Mouse (Mus musculus): ENCODE data around the gene Lemd1. TPM values are rescaled to one million over a fixed set of nuclear protein-coding genes. Genes with fewer than 3 reads are reported as not detected.
A peak's percentile ranks its signal among the peaks of the same experiment; 100 is the strongest.

Lemd1 gene
- polyA plus RNA-seq, 1 experiment from 2014 or later: 1.9 TPM

DNA sequence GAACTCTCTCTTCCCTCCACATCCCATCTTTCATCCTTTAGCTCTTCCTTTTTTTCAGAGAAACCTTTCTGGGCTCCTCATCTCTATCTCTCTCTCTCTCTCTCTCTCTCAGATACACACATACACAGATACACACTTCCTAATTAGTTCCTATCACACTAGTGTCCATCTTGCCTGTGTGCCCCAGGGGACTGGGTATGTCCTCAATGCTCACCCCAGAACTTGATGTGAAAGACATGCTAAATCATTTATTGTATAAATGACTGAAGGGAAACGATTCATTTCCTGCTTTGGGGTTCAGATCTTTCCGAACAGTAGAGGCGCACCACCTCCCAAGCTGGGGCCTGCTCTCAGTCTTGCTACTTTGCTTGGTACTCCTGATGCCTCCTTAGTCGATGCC, 2.0 kb upstream of the Lemd1 start:
- Histone ChIP-seq H3K27ac (ENCODE audit: low read depth) (no peak overlapping the region), H3K36me3 (ENCODE audit: insufficient read depth) (no peaks in the 10 kb centered on the region), H3K27me3 (ENCODE audit: insufficient read depth, low read length) (peaks cover 67% of the 10 kb centered on the region), H3K9ac (no peak overlapping the region), H3K4me3 (ENCODE audit: low read depth, low read length) (no peak overlapping the region), H3K9me3 (ENCODE audit: low read depth, low read length) (no peaks in the 10 kb centered on the region), H3K4me2 (no peak overlapping the region), H3K4me1 (ENCODE audit: insufficient read depth) (no peaks in the 10 kb centered on the region)
- DNase-seq (no peak), ATAC-seq (ENCODE audit: insufficient read depth) (no peak)
- no peak for TF ChIP-seq CTCF (IDR thresholded peaks at IDR 0.05; ENCODE audit: low read depth)
- WGBS: 48% methylated on average over 4 of the region's 4 CpGs

DNA sequence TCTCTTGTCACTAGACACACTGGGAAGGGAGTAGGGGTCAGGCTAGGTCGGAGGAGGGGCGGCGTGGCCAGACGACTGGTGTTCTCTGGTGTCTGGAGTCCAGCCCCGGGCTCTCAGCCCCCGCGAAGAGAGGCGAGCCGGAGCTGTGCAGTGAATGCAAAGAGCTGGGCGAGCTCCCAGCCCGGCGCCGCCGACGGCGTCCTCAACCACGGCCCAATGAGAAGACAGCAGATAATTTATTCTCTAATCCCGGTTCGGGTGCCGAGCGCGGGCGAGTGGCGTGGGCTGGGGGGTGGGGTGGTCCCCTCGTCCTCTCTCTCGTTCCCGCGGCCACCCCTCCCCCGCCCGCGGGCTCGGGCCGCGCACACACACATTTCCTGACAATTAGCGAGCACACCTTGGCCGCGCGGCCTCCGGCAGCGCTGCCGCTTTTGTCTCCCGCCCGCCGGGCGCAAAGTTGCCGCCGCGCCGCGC, 1.2 kb upstream of the Lemd1 start:
- Histone ChIP-seq H3K4me2 (peak overlapping the region; percentile 93), H3K4me3 (ENCODE audit: low read depth, low read length) (peak overlapping the region; percentile 60), H3K9me3 (ENCODE audit: low read depth, low read length) (no peaks in the 10 kb centered on the region), H3K9ac (peak overlapping the region; percentile 72), H3K36me3 (ENCODE audit: insufficient read depth) (no peaks in the 10 kb centered on the region), H3K27me3 (ENCODE audit: insufficient read depth, low read length) (peaks cover 67% of the 10 kb centered on the region), H3K27ac (ENCODE audit: low read depth) (peak overlapping the region; percentile 91), H3K4me1 (ENCODE audit: insufficient read depth) (no peaks in the 10 kb centered on the region)
- WGBS: under 1% methylated on average over 50 of the region's 50 CpGs
- DNase-seq (peak; percentile 74), ATAC-seq (ENCODE audit: insufficient read depth) (peak; percentile 59)
- no peak for TF ChIP-seq CTCF (IDR thresholded peaks at IDR 0.05; ENCODE audit: low read depth)

DNA sequence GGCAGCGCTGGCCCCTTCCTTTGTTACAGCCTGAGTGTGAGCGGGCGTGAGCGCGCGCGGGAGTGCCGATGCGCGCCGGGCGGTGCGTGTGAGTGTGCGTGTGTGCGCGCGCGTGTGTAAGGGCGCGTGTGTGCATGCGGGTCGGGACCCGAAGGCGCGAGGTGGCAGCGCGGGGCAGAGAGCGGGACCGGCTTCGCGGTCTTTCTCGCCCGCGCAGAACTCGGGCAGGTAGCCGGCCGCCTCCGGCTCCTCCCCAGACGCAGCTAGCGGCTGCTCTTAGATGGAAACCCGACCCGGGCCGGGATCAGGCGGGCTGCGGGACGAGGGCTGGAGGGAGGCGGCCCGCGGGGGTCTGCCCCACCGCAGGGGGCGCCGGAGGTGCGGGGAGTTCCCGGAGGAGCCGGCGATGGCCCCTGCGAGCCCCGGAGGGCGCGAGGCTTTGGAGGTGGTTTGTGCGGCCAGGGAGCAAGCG, 574 bp upstream of the Lemd1 start:
- Histone ChIP-seq H3K27ac (ENCODE audit: low read depth) (peak overlapping the region; percentile 91), H3K4me1 (ENCODE audit: insufficient read depth) (no peaks in the 10 kb centered on the region; the same call in 1 of the 2 replicates), H3K4me3 (ENCODE audit: low read depth, low read length) (peak overlapping the region; percentile 60), H3K4me2 (peak overlapping the region; percentile 93), H3K9me3 (ENCODE audit: low read depth, low read length) (no peaks in the 10 kb centered on the region), H3K36me3 (ENCODE audit: insufficient read depth) (no peaks in the 10 kb centered on the region), H3K27me3 (ENCODE audit: insufficient read depth, low read length) (peaks cover 67% of the 10 kb centered on the region), H3K9ac (peak overlapping the region; percentile 72)
- DNase-seq (peak; percentile 55), ATAC-seq (ENCODE audit: insufficient read depth) (0 out of 2 replicates have a peak, but pooled peaks have one; percentile 5)
- no peak for TF ChIP-seq CTCF (IDR thresholded peaks at IDR 0.05; ENCODE audit: low read depth)
- WGBS: under 1% methylated on average over 61 of the region's 62 CpGs

DNA sequence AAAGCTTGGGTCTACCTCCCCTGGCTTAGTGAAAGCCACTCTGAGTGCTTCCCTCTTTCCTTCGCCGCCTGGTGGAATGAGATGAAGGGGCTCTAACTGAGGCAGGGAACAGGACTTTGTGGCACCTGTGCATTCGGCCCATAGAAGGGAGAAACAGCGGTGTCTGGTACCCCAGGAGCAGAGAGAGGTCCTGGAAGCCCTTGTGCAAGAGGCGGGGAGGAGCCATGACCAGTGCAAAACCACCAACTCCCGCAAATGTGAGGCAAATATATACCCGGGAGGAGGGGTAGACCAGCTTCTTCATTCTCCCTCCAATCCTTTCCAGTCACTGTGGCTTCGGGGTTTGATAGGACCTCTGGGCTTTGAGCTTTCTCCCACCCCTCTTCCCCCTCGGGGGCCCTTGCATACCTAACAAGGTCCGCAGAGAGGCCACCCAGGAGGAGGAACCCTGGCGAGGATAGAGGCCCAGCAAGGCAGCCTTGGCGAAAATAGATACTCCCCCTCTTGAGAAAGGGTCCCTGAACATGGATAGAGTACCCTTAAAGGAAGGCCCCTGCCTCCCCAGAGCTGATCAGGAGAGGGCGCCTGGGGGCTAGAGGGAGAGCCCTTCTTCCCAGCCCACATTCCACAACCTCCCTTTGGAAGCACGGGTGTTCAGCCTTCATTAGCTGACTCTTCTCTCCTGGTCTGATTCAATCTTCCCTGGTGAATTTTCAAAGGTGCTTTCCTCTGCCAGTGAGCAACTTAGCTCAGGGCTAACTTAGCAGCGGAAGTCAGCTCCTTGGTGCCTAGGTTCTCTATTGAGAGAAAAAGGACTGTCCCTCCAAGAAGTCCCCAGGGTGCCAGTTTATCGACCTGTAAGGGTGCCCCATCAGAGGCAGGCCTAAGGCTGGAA, 802 bp downstream of the Lemd1 start:
- peaks cover 67% of the 10 kb centered on the region for H3K27me3 ChIP-seq (ENCODE audit: insufficient read depth, low read length)
- ATAC-seq (ENCODE audit: insufficient read depth) (peak; percentile 38), DNase-seq (peak; percentile 68)
- WGBS: 6% methylated on average over 16 of the region's 16 CpGs
- no peaks in the 10 kb centered on the region; the same call in 1 of the 2 replicates for H3K4me1 ChIP-seq (ENCODE audit: insufficient read depth)
- peak overlapping the region; percentile 93 for H3K4me2 ChIP-seq
- no peaks in the 10 kb centered on the region for H3K9me3 ChIP-seq (ENCODE audit: low read depth, low read length)
- peak overlapping the region; percentile 72 for H3K9ac ChIP-seq
- peak; percentile 53 for TF ChIP-seq CTCF (IDR thresholded peaks at IDR 0.05; ENCODE audit: low read depth)
- peak overlapping the region; percentile 60 for H3K4me3 ChIP-seq (ENCODE audit: low read depth, low read length)
- no peaks in the 10 kb centered on the region for H3K36me3 ChIP-seq (ENCODE audit: insufficient read depth)
- peak overlapping the region; percentile 91 for H3K27ac ChIP-seq (ENCODE audit: low read depth)

DNA sequence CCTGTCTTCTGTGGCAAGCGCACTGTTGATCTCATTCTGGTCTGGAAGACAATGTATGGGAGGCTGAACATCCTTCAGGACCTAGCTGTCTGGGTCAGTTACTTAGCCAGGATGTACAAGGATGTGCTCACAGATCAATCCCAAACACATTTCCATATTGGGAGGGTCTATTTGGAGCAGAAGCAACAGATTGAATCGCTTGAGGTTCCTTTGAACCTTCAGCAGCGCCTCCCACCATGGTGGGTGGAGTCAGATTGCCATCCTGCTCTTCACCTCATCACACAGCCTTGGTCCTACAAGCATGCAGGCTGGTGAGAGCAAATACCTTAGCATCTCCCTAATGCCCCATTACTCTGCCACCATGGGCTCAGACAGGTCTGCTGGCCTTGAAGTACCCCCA, 2.6 kb downstream of the Lemd1 start:
- no peak overlapping the region for H3K4me3 ChIP-seq (ENCODE audit: low read depth, low read length)
- ATAC-seq (ENCODE audit: insufficient read depth) (no peak), DNase-seq (no peak)
- no peaks in the 10 kb centered on the region for H3K9me3 ChIP-seq (ENCODE audit: low read depth, low read length)
- WGBS: 62% methylated on average over 3 of the region's 3 CpGs
- H3K9ac ChIP-seq: no peak overlapping the region
- H3K36me3 ChIP-seq (ENCODE audit: insufficient read depth): no peaks in the 10 kb centered on the region
- no peak for TF ChIP-seq CTCF (IDR thresholded peaks at IDR 0.05; ENCODE audit: low read depth)
- H3K4me1 ChIP-seq (ENCODE audit: insufficient read depth): no peaks in the 10 kb centered on the region; the same call in 1 of the 2 replicates
- H3K27ac ChIP-seq (ENCODE audit: low read depth): no peak overlapping the region
- H3K27me3 ChIP-seq (ENCODE audit: insufficient read depth, low read length): peaks cover 50% of the 10 kb centered on the region
- H3K4me2 ChIP-seq: 0 out of 2 replicates have a peak overlapping the region, but pooled peaks have one; percentile 93

DNA sequence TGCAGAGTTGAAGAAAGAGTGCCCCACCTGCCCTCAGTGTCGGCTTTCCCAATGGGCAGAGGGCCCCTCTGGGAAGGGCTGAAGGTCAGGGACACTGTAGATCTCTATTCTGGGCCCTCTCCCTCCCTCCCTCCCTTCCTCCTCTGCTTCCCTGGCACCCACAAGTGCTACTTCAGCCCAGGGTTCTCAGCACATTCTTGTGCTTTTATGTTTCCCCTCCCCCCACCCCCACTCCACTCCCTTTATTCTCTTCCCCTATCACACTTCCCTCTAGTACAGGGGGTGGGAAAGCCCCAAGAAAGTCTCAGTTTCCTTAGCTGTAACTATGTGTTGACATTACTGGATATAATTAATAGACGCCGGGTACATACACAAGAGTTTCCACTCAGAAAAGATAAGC, 3.4 kb downstream of the Lemd1 start:
- no peaks in the 10 kb centered on the region; the same call in 1 of the 2 replicates for H3K4me1 ChIP-seq (ENCODE audit: insufficient read depth)
- H3K27ac ChIP-seq (ENCODE audit: low read depth): peak overlapping the region; percentile 93
- no peak for ATAC-seq (ENCODE audit: insufficient read depth)

DNA sequence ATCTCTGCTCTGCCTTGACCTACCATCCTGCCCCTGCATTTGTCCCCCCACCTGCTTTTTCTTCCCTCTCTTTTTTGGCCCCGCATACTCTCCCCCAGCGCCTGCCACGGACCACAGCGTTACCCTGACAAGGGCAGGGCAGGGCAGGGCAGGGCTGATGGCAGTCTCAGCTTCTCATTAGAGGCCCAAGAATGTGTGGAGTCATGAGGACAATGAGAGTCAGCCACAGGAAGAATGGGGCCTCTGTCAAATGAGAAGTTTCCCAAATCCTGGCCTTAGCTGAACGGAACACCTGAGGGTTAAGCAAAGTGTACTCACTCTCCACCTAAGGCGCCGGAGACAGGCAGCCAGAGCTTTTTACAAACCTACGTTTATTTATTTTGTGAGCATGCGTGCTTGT, 3.9 kb downstream of the Lemd1 start:
- ATAC-seq (ENCODE audit: insufficient read depth): no peak
- peak overlapping the region; percentile 93 for H3K27ac ChIP-seq (ENCODE audit: low read depth)
- H3K27me3 ChIP-seq (ENCODE audit: insufficient read depth, low read length): peaks cover 37% of the 10 kb centered on the region

More for the DNA sequence above, 3.4 kb downstream of the Lemd1 start:
- H3K9ac ChIP-seq: no peak overlapping the region
- TF ChIP-seq CTCF (IDR thresholded peaks at IDR 0.05; ENCODE audit: low read depth): no peak
- H3K27me3 ChIP-seq (ENCODE audit: insufficient read depth, low read length): peaks cover 41% of the 10 kb centered on the region
- no peaks in the 10 kb centered on the region for H3K36me3 ChIP-seq (ENCODE audit: insufficient read depth)
- no peak overlapping the region for H3K4me3 ChIP-seq (ENCODE audit: low read depth, low read length)
- H3K9me3 ChIP-seq (ENCODE audit: low read depth, low read length): no peaks in the 10 kb centered on the region
- DNase-seq: peak; percentile 33
- 38% methylated on average over 3 of the region's 3 CpGs for WGBS
- no peak overlapping the region for H3K4me2 ChIP-seq

More for the DNA sequence above, 3.9 kb downstream of the Lemd1 start:
- H3K36me3 ChIP-seq (ENCODE audit: insufficient read depth): no peaks in the 10 kb centered on the region
- no peak for TF ChIP-seq CTCF (IDR thresholded peaks at IDR 0.05; ENCODE audit: low read depth)
- no peak overlapping the region for H3K9ac ChIP-seq
- no peak overlapping the region for H3K4me2 ChIP-seq
- H3K9me3 ChIP-seq (ENCODE audit: low read depth, low read length): no peaks in the 10 kb centered on the region
- H3K4me3 ChIP-seq (ENCODE audit: low read depth, low read length): no peak overlapping the region
- H3K4me1 ChIP-seq (ENCODE audit: insufficient read depth): peaks cover 1% of the 10 kb centered on the region; the same call in 1 of the 2 replicates
- 27% methylated on average over 9 of the region's 9 CpGs for WGBS
- peak; percentile 30 for DNase-seq
